Mouse (Mus musculus): Measurements from ENCODE around the gene Pcdh18. TPM values are rescaled to one million over a fixed set of nuclear protein-coding genes. Genes with fewer than 3 reads are reported as not detected.
A peak's percentile ranks its signal among the peaks of the same experiment; 100 is the strongest.

Gene Pcdh18
- 1 to 10 TPM; 6.4 to 6.8 TPM for total RNA-seq (2021)
- long read RNA-seq, experiment 1, full-length matches to known transcripts = 3 of 3 reads
- long read RNA-seq, experiment 1, partial matches to known transcripts = 0 of 3 reads
- long read RNA-seq, experiment 1, other reads (novel, unspliced or antisense) = 0 of 3 reads
- long read RNA-seq, experiment 2 = 0 reads

DNA sequence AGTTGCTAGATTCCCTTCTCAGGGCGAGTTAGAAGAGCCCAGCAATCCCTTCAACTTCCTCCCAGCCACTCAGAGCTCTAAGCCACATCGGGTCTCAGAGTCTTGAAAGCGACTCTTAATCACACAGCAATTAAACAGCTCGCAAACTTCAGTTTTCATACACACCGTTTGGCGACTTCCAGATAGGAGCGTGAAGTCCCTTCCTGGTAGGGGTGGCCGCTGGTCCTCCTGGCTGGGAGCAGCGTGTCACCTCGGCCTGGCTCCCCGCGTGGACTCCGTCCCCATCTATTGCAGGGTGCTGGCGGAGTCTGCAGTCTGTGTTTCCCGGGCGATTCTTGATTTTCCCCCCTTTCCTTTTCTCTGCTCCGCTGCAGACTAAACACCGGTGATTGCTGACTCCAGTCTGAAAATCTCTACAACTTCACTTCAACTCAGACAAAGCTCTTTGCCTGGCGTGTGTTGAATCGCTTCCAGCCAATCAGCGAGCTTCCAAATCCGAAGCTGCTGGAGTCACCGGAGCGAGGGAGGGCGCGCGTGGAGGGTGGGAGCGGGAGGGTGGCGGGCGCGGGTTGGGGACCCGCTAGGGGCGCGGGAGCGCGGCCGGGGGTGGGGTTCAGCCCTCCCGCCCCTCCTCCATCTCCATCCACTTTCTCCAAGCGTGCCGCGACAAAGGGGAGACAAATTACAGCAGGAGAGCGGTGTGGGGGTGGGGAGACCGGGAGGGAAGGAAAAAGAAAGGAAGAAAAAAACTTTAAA, at the start of gene Pcdh18:
Gene Pcdh18 (minus strand): TSS at position 456 of the 756 bp plus-strand sequence.
- peak; percentile 36 to 66 for DNase-seq (ENCODE audit: low spot score in 2 of 2)

GRCm38 (mm10) chr3:49806823-49807222, 49.7 kb upstream of the Pcdh18 start:
- no peak for DNase-seq (ENCODE audit: low spot score in 2 of 2)

DNA sequence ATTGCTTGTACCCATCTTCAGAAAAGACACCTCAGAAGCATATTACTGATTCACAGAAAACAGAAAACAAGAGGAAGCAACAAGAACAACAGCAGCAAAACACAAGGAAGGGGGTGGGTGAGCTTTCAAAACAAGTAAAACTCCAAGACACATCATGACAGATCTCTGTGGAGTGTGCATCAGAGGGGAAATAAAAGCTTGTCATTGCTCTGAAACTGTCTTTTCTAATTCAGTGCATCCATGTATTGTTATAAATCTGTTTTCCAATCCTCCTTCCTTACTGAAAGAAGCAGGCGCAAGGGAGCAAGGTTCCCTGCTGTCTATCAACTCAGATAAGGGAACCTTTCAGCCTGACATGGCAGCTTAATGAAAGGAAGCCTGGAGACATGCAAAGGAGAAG, 48.4 kb upstream of the Pcdh18 start:
- DNase-seq (ENCODE audit: low spot score in 2 of 2) = no peak

GRCm38 (mm10) chr3:49788296-49788695, 31.2 kb upstream of the Pcdh18 start:
- no peak for DNase-seq (ENCODE audit: low spot score in 2 of 2)

- DNase-seq (ENCODE audit: low spot score in 2 of 2) = no peak
These were observed 30.6 kb upstream of the Pcdh18 start for GRCm38 (mm10) chr3:49787719-49788118.

GRCm38 (mm10) chr3:49768992-49769738, 12.0 kb upstream of the Pcdh18 start:
- DNase-seq (ENCODE audit: low spot score in 2 of 2) = no peak

DNA sequence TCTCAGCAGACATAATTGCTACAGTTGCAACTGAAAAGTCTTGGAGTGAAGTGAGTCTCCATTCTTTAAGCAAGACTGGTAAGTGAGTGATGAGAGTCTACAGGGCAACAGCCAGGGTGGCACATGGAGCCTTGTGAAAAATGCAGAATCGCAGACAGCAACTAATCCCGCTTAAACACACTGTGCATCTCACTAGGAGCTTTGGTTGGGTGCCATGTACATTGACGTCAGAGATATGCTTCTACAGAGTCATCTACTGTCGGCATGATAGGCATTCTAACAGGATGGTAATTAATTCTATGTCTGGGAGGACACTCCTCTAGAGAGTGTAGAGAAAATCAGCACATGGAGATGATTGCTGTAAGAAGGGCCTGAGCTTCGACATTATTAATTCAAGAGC, 5.6 kb upstream of the Pcdh18 start:
- no peak for DNase-seq (ENCODE audit: low spot score in 2 of 2)

GRCm38 (mm10) chr3:49761971-49762370, 4.8 kb upstream of the Pcdh18 start:
- no peak for DNase-seq (ENCODE audit: low spot score in 2 of 2)

DNA sequence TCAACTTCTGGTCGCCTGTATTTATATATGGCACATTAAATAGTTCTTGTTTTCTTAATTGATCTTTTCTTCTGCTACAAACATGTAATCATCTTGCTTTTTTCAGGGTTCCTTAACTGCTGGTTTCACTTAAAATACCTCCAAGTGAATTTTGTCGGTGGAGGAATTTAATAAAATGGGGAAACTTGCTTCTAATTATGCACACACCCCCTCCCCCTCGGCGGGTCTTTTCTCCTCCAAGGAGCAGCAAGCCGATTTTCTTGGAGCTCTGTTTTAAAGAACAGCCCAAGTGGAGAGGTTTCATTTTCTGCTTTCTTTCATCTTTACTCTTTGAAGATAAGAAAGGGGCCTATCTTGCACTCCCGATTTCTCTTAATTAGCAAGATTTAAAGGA, 498 bp upstream of the Pcdh18 start:
- DNase-seq (ENCODE audit: low spot score in 2 of 2) = no peak

GRCm38 (mm10) chr3:49755986-49756845, 909 bp downstream of the Pcdh18 start:
- peak in 1 of 2 experiments; percentile 26 for DNase-seq (ENCODE audit: low spot score in 2 of 2)

GRCm38 (mm10) chr3:49752766-49753165, 4.4 kb downstream of the Pcdh18 start:
- no peak for DNase-seq (ENCODE audit: low spot score in 2 of 2)

- DNase-seq (ENCODE audit: low spot score in 2 of 2) = no peak
These were observed 7.4 kb downstream of the Pcdh18 start for GRCm38 (mm10) chr3:49749491-49750284.

- no peak for DNase-seq (ENCODE audit: low spot score in 2 of 2)
These were observed 9.1 kb downstream of the Pcdh18 start for GRCm38 (mm10) chr3:49748054-49748453.

GRCm38 (mm10) chr3:49739061-49739460, 18.1 kb downstream of the Pcdh18 start:
- no peak for DNase-seq (ENCODE audit: low spot score in 2 of 2)

GRCm38 (mm10) chr3:49738531-49738930, 18.6 kb downstream of the Pcdh18 start:
- no peak for DNase-seq (ENCODE audit: low spot score in 2 of 2)

- DNase-seq (ENCODE audit: low spot score in 2 of 2) = no peak
These were observed 50.6 kb downstream of the Pcdh18 start for GRCm38 (mm10) chr3:49706503-49706902.

DNA sequence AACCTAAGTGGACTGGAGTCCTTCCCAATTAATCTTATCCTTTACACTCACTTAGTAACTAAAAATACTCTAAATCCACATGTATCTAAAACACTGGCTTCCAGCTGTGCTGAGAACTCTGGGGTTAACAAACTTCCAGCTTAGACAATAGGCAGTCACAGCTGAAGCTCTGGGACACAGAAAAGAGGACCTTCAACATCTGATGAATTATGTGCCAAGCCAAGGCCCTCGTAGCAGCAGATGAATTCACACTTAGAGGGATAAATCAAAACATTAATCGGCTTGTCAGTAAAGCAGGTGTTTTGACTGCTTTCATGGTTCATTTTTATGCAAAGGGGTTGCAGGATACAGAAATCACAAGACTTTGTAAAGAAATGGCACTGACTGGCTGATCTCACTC, 57.2 kb downstream of the Pcdh18 start:
- no peak for DNase-seq (ENCODE audit: low spot score in 2 of 2)

Data from layer of hippocampus, postnatal 14 days (tissue).